Mouse (Mus musculus) myocyte (in vitro differentiated cells): ENCODE measurements around the gene Ankrd12. TPM values are rescaled to one million over a fixed set of nuclear protein-coding genes. Genes with fewer than 3 reads are reported as not detected.

Experiments used
- H3K27me3 ChIP-seq: one replicate; pipeline ENCODE4 v1.6.1; 2011; ENCODE audit not compliant: control insufficient read depth, insufficient read depth, insufficient read length
- H3K36me3 ChIP-seq: one replicate; pipeline ENCODE4 v1.6.1; 2011; ENCODE audit not compliant: control insufficient read depth, insufficient read depth
- H3K4me2 ChIP-seq: one replicate; pipeline ENCODE4 v1.6.1; 2011; ENCODE audit warnings: low read depth, control low read depth
- H3K4me3 ChIP-seq: one replicate; pipeline ENCODE4 v1.5.1; 2011; ENCODE audit warnings: mild to moderate bottlenecking, control low read depth, moderate library complexity
- H3K79me2 ChIP-seq: one replicate; pipeline ENCODE4 v1.6.1; 2011; ENCODE audit not compliant: control insufficient read depth, insufficient read depth
- H3ac ChIP-seq: one replicate; pipeline ENCODE4 v1.6.1; 2011; ENCODE audit not compliant: control insufficient read depth, insufficient read length
- CEBPB ChIP-seq: IDR thresholded peaks from 2 replicates; pipeline ENCODE4 v1.6.1; 2011; ENCODE audit warnings: mild to moderate bottlenecking, moderate library complexity; ENCODE audit not compliant: poor library complexity, insufficient read depth, severe bottlenecking
- E2F4 ChIP-seq: IDR thresholded peaks from one replicate; pipeline ENCODE4 v1.6.1; 2011; ENCODE audit warnings: mild to moderate bottlenecking, control low read depth, moderate library complexity; ENCODE audit not compliant: insufficient read depth
- MAX ChIP-seq: IDR thresholded peaks from one replicate; pipeline ENCODE4 v1.6.1; 2011; ENCODE audit warnings: low read depth, mild to moderate bottlenecking, control low read depth
- MYOD1 ChIP-seq, 3 experiments: IDR thresholded peaks; one replicate each; pipeline ENCODE4 v1.6.1; 2011; ENCODE audit warnings: control low read depth in 2 of 3, low read depth in 2 of 3, mild to moderate bottlenecking in 2 of 3, moderate library complexity in 1 of 3; ENCODE audit not compliant: insufficient read length in 2 of 3, control insufficient read depth in 1 of 3
- MYOG ChIP-seq, 3 experiments: IDR thresholded peaks; one replicate each; pipeline ENCODE4 v1.6.1; 2011; ENCODE audit warnings: control low read depth in 2 of 3, low read depth in 2 of 3, mild to moderate bottlenecking in 2 of 3; ENCODE audit not compliant: insufficient read length in 2 of 3, control insufficient read depth in 1 of 3, insufficient read depth in 1 of 3
- POLR2A ChIP-seq: IDR thresholded peaks from one replicate; pipeline ENCODE4 v1.6.1; 2011; ENCODE audit warnings: low read depth, mild to moderate bottlenecking, control low read depth, moderate library complexity; ENCODE audit not compliant: insufficient read length
- POLR2AphosphoS2 ChIP-seq: IDR thresholded peaks from one replicate; pipeline ENCODE4 v1.6.1; 2011; ENCODE audit warnings: low read depth, control low read depth; ENCODE audit not compliant: insufficient read length
- REST ChIP-seq: IDR thresholded peaks from one replicate; pipeline ENCODE4 v1.6.1; 2011; ENCODE audit warnings: mild to moderate bottlenecking, control low read depth, moderate library complexity; ENCODE audit not compliant: insufficient read depth, insufficient read length
- SRF ChIP-seq: IDR thresholded peaks from one replicate; pipeline ENCODE4 v1.6.1; 2011; ENCODE audit warnings: low read depth; ENCODE audit not compliant: control insufficient read depth, insufficient read length
- TCF12 ChIP-seq: IDR thresholded peaks from one replicate; pipeline ENCODE4 v1.6.1; 2011; ENCODE audit warnings: mild to moderate bottlenecking, control low read depth; ENCODE audit not compliant: poor library complexity, insufficient read depth, severe bottlenecking
- TCF3 ChIP-seq: IDR thresholded peaks from one replicate; pipeline ENCODE4 v1.6.1; 2011; ENCODE audit warnings: low read depth, control low read depth; ENCODE audit not compliant: insufficient read length
- USF1 ChIP-seq: IDR thresholded peaks from one replicate; pipeline ENCODE4 v1.6.1; 2011; ENCODE audit warnings: low read depth, mild to moderate bottlenecking, control low read depth, moderate library complexity
- polyA plus RNA-seq: library from polyadenylated mRNA; unstranded; fragments of >200 nt; fragmentation: generic; extraction: Trizol; gene quantifications from one replicate; pipeline ENCODE4 v1.2.1, GENCODE M21; 2012; ENCODE audit warnings: missing spikeins

Gene Ankrd12
- polyA plus RNA-seq, 1 experiment: 2.7 TPM

GRCm38 (mm10) chr17:66101380-66102330, 24.8 kb upstream of the Ankrd12 start, which contains the start of gene Ndufv2:
Gene Ndufv2, minus strand, starts transcription at chr17:66101559.
- Histone ChIP-seq H3ac (peak within 1 kb of the TSS; percentile 38), H3K36me3 (no peaks in the 10 kb centered on the region), H3K4me3 (peak within 1 kb of the TSS; percentile 77), H3K4me2 (peak within 1 kb of the TSS; percentile 99), H3K27me3 (no peaks in the 10 kb centered on the region), H3K79me2 (peaks cover 44% of the 10 kb centered on the region)
- peak; percentile 78 for TF ChIP-seq POLR2AphosphoS2
- no peak for TF ChIP-seq MYOG (IDR thresholded peaks at IDR 0.05; ENCODE audit: control insufficient read depth in 1 of 3, insufficient read depth in 1 of 3, insufficient read length in 2 of 3, low read depth in 2 of 3)
- TF ChIP-seq MYOD1 (IDR thresholded peaks at IDR 0.05; ENCODE audit: control insufficient read depth in 1 of 3, insufficient read length in 2 of 3, low read depth in 2 of 3): no peak
- TF ChIP-seq SRF: peak; percentile 82
- TF ChIP-seq USF1: no peak
- TF ChIP-seq POLR2A: peak; percentile 95
- no peak for TF ChIP-seq TCF3

- Histone ChIP-seq H3K4me2 (peak overlapping the region; percentile 99), H3ac (peak overlapping the region; percentile 38), H3K36me3 (no peaks in the 10 kb centered on the region), H3K79me2 (peaks cover 52% of the 10 kb centered on the region), H3K4me3 (peak overlapping the region; percentile 77), H3K27me3 (no peaks in the 10 kb centered on the region)
- peak in 1 of 3 experiments; percentile 17 for TF ChIP-seq MYOG (IDR thresholded peaks at IDR 0.05; ENCODE audit: control insufficient read depth in 1 of 3, insufficient read depth in 1 of 3, insufficient read length in 2 of 3, low read depth in 2 of 3)
- TF ChIP-seq TCF12: no peak
Measured at GRCm38 (mm10) chr17:66100566-66101379, 23.9 kb upstream of the Ankrd12 start.

GRCm38 (mm10) chr17:66092664-66093063, 15.8 kb upstream of the Ankrd12 start:
- peaks cover 10% of the 10 kb centered on the region for H3K36me3 ChIP-seq
- no peak overlapping the region for H3ac ChIP-seq
- H3K27me3 ChIP-seq: no peaks in the 10 kb centered on the region
- peaks cover 60% of the 10 kb centered on the region for H3K79me2 ChIP-seq
- no peak overlapping the region for H3K4me2 ChIP-seq
- TF ChIP-seq TCF3: no peak
- no peak for TF ChIP-seq MYOD1 (IDR thresholded peaks at IDR 0.05; ENCODE audit: control insufficient read depth in 1 of 3, insufficient read length in 2 of 3, low read depth in 2 of 3)
- TF ChIP-seq SRF: no peak
- no peak for TF ChIP-seq USF1
- TF ChIP-seq POLR2A: no peak
- TF ChIP-seq POLR2AphosphoS2: no peak
- no peak overlapping the region for H3K4me3 ChIP-seq

DNA sequence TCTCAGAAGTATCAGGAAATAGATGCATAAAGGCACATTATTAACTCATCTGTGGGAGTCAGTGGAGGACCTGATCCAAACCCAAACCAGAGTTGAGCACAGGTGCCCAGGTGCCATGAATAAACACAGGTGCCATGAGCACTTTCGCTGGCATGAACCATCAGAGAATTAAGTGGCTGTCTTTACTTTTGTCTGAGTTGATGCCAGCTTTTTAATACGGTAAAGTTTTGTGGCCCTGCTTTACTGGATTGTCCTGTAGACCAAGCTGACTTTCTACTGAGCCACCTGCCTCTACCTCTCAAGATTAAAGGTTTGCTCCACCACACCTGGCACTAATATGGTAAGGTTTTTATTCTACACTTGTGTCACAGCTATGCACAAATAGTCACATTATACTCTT, 15.2 kb upstream of the Ankrd12 start:
- peaks cover 16% of the 10 kb centered on the region for H3K36me3 ChIP-seq
- H3K79me2 ChIP-seq: peaks cover 54% of the 10 kb centered on the region
- TF ChIP-seq USF1 (no peak), MYOG (IDR thresholded peaks at IDR 0.05; ENCODE audit: control insufficient read depth in 1 of 3, insufficient read depth in 1 of 3, insufficient read length in 2 of 3, low read depth in 2 of 3) (no peak), REST (no peak)
- H3K4me2 ChIP-seq: no peak overlapping the region
- H3K27me3 ChIP-seq: no peaks in the 10 kb centered on the region
- no peak overlapping the region for H3K4me3 ChIP-seq
- no peak overlapping the region for H3ac ChIP-seq

DNA sequence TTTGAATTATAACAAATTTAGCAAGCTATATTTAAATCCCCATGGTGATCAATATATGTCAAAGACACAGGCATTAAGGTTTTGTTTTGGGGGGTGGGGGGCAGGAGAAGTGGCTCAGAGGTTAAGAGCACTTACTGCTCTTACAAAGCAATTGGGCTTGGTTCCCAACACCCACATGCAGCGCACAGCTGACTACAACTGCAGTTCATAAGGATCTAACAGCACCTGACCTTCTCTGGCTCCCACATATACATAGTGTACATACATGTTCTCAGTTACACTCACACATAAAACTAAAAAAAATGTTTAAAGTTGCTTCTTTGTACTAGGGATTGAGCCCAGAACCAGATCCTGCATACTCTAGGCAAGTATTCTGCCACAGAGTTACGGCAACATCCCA, 14.5 kb upstream of the Ankrd12 start:
- Histone ChIP-seq H3K36me3 (peaks cover 21% of the 10 kb centered on the region), H3K4me2 (no peak overlapping the region), H3ac (no peak overlapping the region), H3K79me2 (peaks cover 47% of the 10 kb centered on the region), H3K4me3 (no peak overlapping the region), H3K27me3 (no peaks in the 10 kb centered on the region)
- TF ChIP-seq USF1 (no peak), E2F4 (no peak), MAX (no peak), CEBPB (no peak), MYOG (IDR thresholded peaks at IDR 0.05; ENCODE audit: control insufficient read depth in 1 of 3, insufficient read depth in 1 of 3, insufficient read length in 2 of 3, low read depth in 2 of 3) (no peak), TCF12 (no peak), POLR2AphosphoS2 (no peak), REST (no peak), TCF3 (no peak)
